20 mouse cellular contexts compared by ENCODE assay signal in genomic region chr2:168259046-168259445, GRCm38 (mm10). TPM values are rescaled to one million over a fixed set of nuclear protein-coding genes. Genes with fewer than 3 reads are reported as not detected.
DNase-seq lines count a peak whose midpoint lies in the region; ATAC-seq and TF ChIP-seq lines count a peak whose summit lies in the region.
"Had no signal": no experiment of that assay in that cellular context is flagged by ENCODE, and none has a peak within 500 bp of the region (broad histone marks: within the 10 kb centered on the region; RNA-seq: fewer than 3 reads in every experiment).

No protein-coding gene starts in this region.

- no peaks in the 10 kb centered on the region; the same call in 1 of the 2 replicates for H3K4me1 ChIP-seq in heart, embryonic 11.5 days (ENCODE audit: control insufficient read depth, insufficient read depth, low read length)
- no peaks in the 10 kb centered on the region for H3K4me1 ChIP-seq in kidney, adult 2 months (ENCODE audit: control insufficient read depth, insufficient read depth, low read length)
- H3K4me1 ChIP-seq: heart, embryonic 15.5 days had no signal

- no peak overlapping the region for H3K4me2 ChIP-seq in heart, embryonic 11.5 days
- H3K4me2 ChIP-seq: forebrain, embryonic 13.5 days; heart, embryonic 15.5 days; hindbrain, embryonic 13.5 days had no signal

- TF ChIP-seq POLR2A in kidney, adult 2 months (IDR thresholded peaks at IDR 0.05; ENCODE audit: low read depth, low read length): no peak

- H3K27me3 ChIP-seq in heart, embryonic 11.5 days (ENCODE audit: control insufficient read depth, insufficient read depth, low read length): peaks cover 63% of the 10 kb centered on the region
- no peaks in the 10 kb centered on the region for H3K27me3 ChIP-seq in kidney, adult 2 months (replicated peaks; ENCODE audit: control insufficient read depth, insufficient read depth, low read length)
- H3K27me3 ChIP-seq: forebrain, embryonic 13.5 days had no signal

- WGBS in heart, embryonic 11.5 days (ENCODE audit: insufficient replicate concordance): 69% methylated on average over 8 of the region's 8 CpGs
- 80% methylated on average over 8 of the region's 8 CpGs for WGBS in kidney, adult 2 months

- H3K9me3 ChIP-seq in heart, embryonic 11.5 days (replicated peaks; ENCODE audit: control insufficient read depth, low read length): no peaks in the 10 kb centered on the region
- H3K9me3 ChIP-seq: embryonic facial prominence, embryonic 10.5 days; forebrain, embryonic 13.5 days; heart, embryonic 15.5 days; hindbrain, embryonic 13.5 days had no signal

- no peak overlapping the region for H3K4me3 ChIP-seq in heart, embryonic 11.5 days (ENCODE audit: low read depth, low read length)
- H3K4me3 ChIP-seq in kidney, adult 2 months (ENCODE audit: insufficient read depth, low read depth, low read length): no peak overlapping the region
- H3K4me3 ChIP-seq: embryonic facial prominence, embryonic 10.5 days; forebrain, embryonic 13.5 days; heart, embryonic 15.5 days; hindbrain, embryonic 13.5 days had no signal

- no peak overlapping the region for H3K9ac ChIP-seq in heart, embryonic 11.5 days (ENCODE audit: low read depth, low read length)
- H3K9ac ChIP-seq: forebrain, embryonic 13.5 days; forebrain, postnatal 0 days; heart, embryonic 15.5 days; hindbrain, embryonic 13.5 days had no signal

- no peak for TF ChIP-seq CTCF in kidney, adult 2 months (conservative IDR thresholded peaks at IDR 0.05; ENCODE audit: insufficient read depth, insufficient read length, low read depth, low read length)

- H3K27ac ChIP-seq in heart, embryonic 11.5 days (ENCODE audit: low read depth, low read length): no peak overlapping the region
- H3K27ac ChIP-seq in kidney, adult 2 months (ENCODE audit: insufficient read depth, low read depth, low read length): no peak overlapping the region
- H3K27ac ChIP-seq: embryonic facial prominence, embryonic 10.5 days; forebrain, embryonic 13.5 days; heart, embryonic 15.5 days; hindbrain, embryonic 13.5 days; hindbrain, postnatal 0 days had no signal

- ATAC-seq in heart, embryonic 11.5 days (replicated peaks; ENCODE audit: insufficient number of reproducible peaks, low FRiP score, low TSS enrichment): no peak
- ATAC-seq: activated CD4-positive, CD25-positive, alpha-beta regulatory T cell, adult 4 months; forebrain, embryonic 13.5 days; forebrain, postnatal 0 days; hindbrain, postnatal 0 days; Patski had no signal

- no peaks in the 10 kb centered on the region for H3K36me3 ChIP-seq in heart, embryonic 11.5 days (ENCODE audit: control insufficient read depth, insufficient read depth, low read length)
- H3K36me3 ChIP-seq in kidney, adult 2 months (ENCODE audit: control insufficient read depth, insufficient read depth, low read length): no peaks in the 10 kb centered on the region
- H3K36me3 ChIP-seq: embryonic facial prominence, embryonic 10.5 days; heart, embryonic 15.5 days; hindbrain, embryonic 13.5 days had no signal

- DNase-seq in adrenal gland, postnatal 14 days: peak; percentile 43
- no peak for DNase-seq in adrenal gland, postnatal 4 days (ENCODE audit: low spot score in 2 of 2)
- peak; percentile 40 for DNase-seq in heart, adult 8-10 months (ENCODE audit: low spot score)
- peak; percentile 26 for DNase-seq in kidney, adult 2 months
- DNase-seq in kidney, postnatal 10 days: no peak
- DNase-seq: adrenal gland, postnatal 25 days; cerebellum, adult 2 months; cerebellum, postnatal 10 days; forebrain, postnatal 0 days; gastrocnemius, postnatal 14 days; kidney, adult 18-20 months had no signal

RNA-seq across cellular contexts. Expression of gene Kcng1, which starts 22.5 kb away (rescaled TPM):
- total RNA-seq in adrenal gland, postnatal 14 days (2021): 0.08 TPM in 1 of 2 replicates, not detected in the other
- under 1 TPM; 0.25 to 0.48 TPM for total RNA-seq in adrenal gland, postnatal 4 days (2021)
- not detected for total RNA-seq in heart, adult 8-10 months (2022)
- polyA plus RNA-seq in heart, embryonic 11.5 days (2014; fragmentation: Nextera tagmentation; extraction: Ambion mirVana): 1.1 and 1.2 TPM in 2 replicates
- 0.77 and 0.95 TPM in 2 replicates for polyA plus RNA-seq in kidney, adult 2 months (2012; rRNA removed)
- total RNA-seq: CH12.LX had no signal
- polyA plus RNA-seq: activated CD4-positive, CD25-positive, alpha-beta regulatory T cell, adult 4 months; Patski had no signal

RNA-seq across cellular contexts. Expression of gene Mocs3, which starts 28.6 kb away (rescaled TPM):
- total RNA-seq in adrenal gland, postnatal 14 days (2021): 11.9 and 12.2 TPM in 2 replicates
- 10 to 100 TPM; 13.4 to 13.6 TPM for total RNA-seq in adrenal gland, postnatal 4 days (2021)
- total RNA-seq in heart, adult 8-10 months (2022): 1 to 10 TPM; 7.3 to 9.7 (median 7.8) TPM
- polyA plus RNA-seq in heart, embryonic 11.5 days (2014; fragmentation: Nextera tagmentation; extraction: Ambion mirVana): 4.1 and 4.5 TPM in 2 replicates
- 9.3 and 14.8 TPM in 2 replicates for polyA plus RNA-seq in kidney, adult 2 months (2012; rRNA removed)

RNA-seq across cellular contexts. Expression of gene Dpm1, which starts 28.7 kb away (rescaled TPM):
- 116 and 126 TPM in 2 replicates for total RNA-seq in adrenal gland, postnatal 14 days (2021)
- 100 to 1,000 TPM in 1 of 2 experiments, 10 to 100 TPM in 1; 93.0 to 109 TPM for total RNA-seq in adrenal gland, postnatal 4 days (2021)
- total RNA-seq in heart, adult 8-10 months (2022): 10 to 100 TPM; 63.2 to 95.5 (median 78.2) TPM
- polyA plus RNA-seq in heart, embryonic 11.5 days (2014; fragmentation: Nextera tagmentation; extraction: Ambion mirVana): 74.5 and 85.1 TPM in 2 replicates
- 35.8 and 36.6 TPM in 2 replicates for polyA plus RNA-seq in kidney, adult 2 months (2012; rRNA removed)

RNA-seq across cellular contexts. Expression of gene Gm20716, which starts 28.9 kb away (rescaled TPM):
- 25.8 and 28.0 TPM in 2 replicates for total RNA-seq in adrenal gland, postnatal 14 days (2021)
- total RNA-seq in adrenal gland, postnatal 4 days (2021): 10 to 100 TPM; 34.4 to 43.4 TPM
- 10 to 100 TPM; 16.1 to 23.2 (median 19.1) TPM for total RNA-seq in heart, adult 8-10 months (2022)
- 17.2 and 19.4 TPM in 2 replicates for polyA plus RNA-seq in heart, embryonic 11.5 days (2014; fragmentation: Nextera tagmentation; extraction: Ambion mirVana)
- 3.4 and 8.5 TPM in 2 replicates for polyA plus RNA-seq in kidney, adult 2 months (2012; rRNA removed)

RNA-seq across cellular contexts. Expression of gene Adnp, which starts 52.1 kb away (rescaled TPM):
- 48.9 and 51.8 TPM in 2 replicates for total RNA-seq in adrenal gland, postnatal 14 days (2021)
- total RNA-seq in adrenal gland, postnatal 4 days (2021): 10 to 100 TPM; 81.3 to 94.6 TPM
- total RNA-seq in heart, adult 8-10 months (2022): 10 to 100 TPM; 23.1 to 24.3 (median 23.7) TPM
- 5.5 and 6.1 TPM in 2 replicates for polyA plus RNA-seq in heart, embryonic 11.5 days (2014; fragmentation: Nextera tagmentation; extraction: Ambion mirVana)
- polyA plus RNA-seq in kidney, adult 2 months (2012; rRNA removed): 14.9 and 15.8 TPM in 2 replicates

Comparison
In these comparisons a context has a peak if more than half of its experiments do, and no peak if none do; other contexts are left out.
1. DNase-seq: peak in adrenal gland, postnatal 14 days (single experiment), heart, adult 8-10 months (single experiment) and kidney, adult 2 months (single experiment); none in adrenal gland, postnatal 4 days (0 of 2) and kidney, postnatal 10 days (single experiment).